Mouse (Mus musculus) hindbrain, embryonic 16.5 days (tissue): ENCODE data around the gene Lamtor2. TPM values are rescaled to one million over a fixed set of nuclear protein-coding genes. Genes with fewer than 3 reads are reported as not detected.

Experiments
- ATAC-seq: fragments of 200-750 bp; cut with Nextera tagmentation; 2 replicates; pipeline ENCODE4 v1.8.0; 2017; ENCODE audit warnings: moderate TSS enrichment, moderate library complexity
- H3K27ac ChIP-seq: fragments of 300-500 bp; sonication (generic); 2 replicates; pipeline ENCODE4 v1.5.1; 2014; ENCODE audit warnings: low read depth, mild to moderate bottlenecking, control low read depth, low read length, moderate library complexity
- H3K27me3 ChIP-seq: fragments of 300-500 bp; sonication (generic); replicated peaks from 2 replicates; pipeline ENCODE4 v1.6.1; 2014; ENCODE audit warnings: low read length; ENCODE audit not compliant: control insufficient read depth, insufficient read depth
- H3K36me3 ChIP-seq: fragments of 300-500 bp; sonication (generic); 2 replicates; pipeline ENCODE4 v1.6.1; 2014; ENCODE audit warnings: mild to moderate bottlenecking, low read length, moderate library complexity, mixed read lengths; ENCODE audit not compliant: control insufficient read depth, insufficient read depth
- H3K4me1 ChIP-seq: fragments of 300-500 bp; sonication (generic); 2 replicates; pipeline ENCODE4 v1.6.1; 2014; ENCODE audit warnings: low read depth, low read length; ENCODE audit not compliant: control insufficient read depth, insufficient read depth
- H3K4me2 ChIP-seq: fragments of 300-500 bp; sonication (generic); 2 replicates; pipeline ENCODE4 v1.6.1; 2014; ENCODE audit warnings: mild to moderate bottlenecking, low read length, control low read depth, moderate library complexity
- H3K4me3 ChIP-seq: fragments of 300-500 bp; sonication (generic); 2 replicates; pipeline ENCODE4 v1.5.1; 2014; ENCODE audit warnings: mild to moderate bottlenecking, low read length, control low read depth, moderate library complexity
- H3K9ac ChIP-seq: fragments of 300-500 bp; sonication (generic); 2 replicates; pipeline ENCODE4 v1.6.1; 2014; ENCODE audit warnings: low read depth, mild to moderate bottlenecking, control low read depth, low read length, moderate library complexity
- H3K9me3 ChIP-seq: fragments of 300-500 bp; sonication (generic); 2 replicates; pipeline ENCODE4 v1.6.1; 2014; ENCODE audit warnings: mild to moderate bottlenecking, low read length, moderate library complexity; ENCODE audit not compliant: control insufficient read depth
- WGBS: fragments of 180-500 bp; shearing (Covaris S2); extraction: QIAGEN DNeasy Blood & Tissue Kit; methylation state at CpG from one replicate; pipeline ENCODE4 v1.1.7; 2014; 5-methylcytosine and 5-hydroxymethylcytosine counted together
- polyA plus RNA-seq: library from polyadenylated mRNA; unstranded; fragments of >200 nt; fragmentation: Nextera tagmentation; extraction: Ambion mirVana; gene quantifications from 2 replicates; pipeline ENCODE4 v1.2.1, GENCODE M21; 2015

Lamtor2 gene
- polyA plus RNA-seq, 1 experiment from 2014 or later: 218 TPM

- Histone ChIP-seq H3K27ac (no peak overlapping the region), H3K27me3 (no peaks in the 10 kb centered on the region), H3K9ac (no peak overlapping the region), H3K36me3 (no peaks in the 10 kb centered on the region), H3K4me2 (no peak overlapping the region), H3K9me3 (no peaks in the 10 kb centered on the region), H3K4me1 (peaks cover 15% of the 10 kb centered on the region), H3K4me3 (no peak overlapping the region)
- WGBS: 89% methylated on average over 8 of the region's 8 CpGs
- no peak for ATAC-seq
Measured at GRCm38 (mm10) chr3:88523027-88523426, 29.8 kb downstream of the Lamtor2 start.

DNA sequence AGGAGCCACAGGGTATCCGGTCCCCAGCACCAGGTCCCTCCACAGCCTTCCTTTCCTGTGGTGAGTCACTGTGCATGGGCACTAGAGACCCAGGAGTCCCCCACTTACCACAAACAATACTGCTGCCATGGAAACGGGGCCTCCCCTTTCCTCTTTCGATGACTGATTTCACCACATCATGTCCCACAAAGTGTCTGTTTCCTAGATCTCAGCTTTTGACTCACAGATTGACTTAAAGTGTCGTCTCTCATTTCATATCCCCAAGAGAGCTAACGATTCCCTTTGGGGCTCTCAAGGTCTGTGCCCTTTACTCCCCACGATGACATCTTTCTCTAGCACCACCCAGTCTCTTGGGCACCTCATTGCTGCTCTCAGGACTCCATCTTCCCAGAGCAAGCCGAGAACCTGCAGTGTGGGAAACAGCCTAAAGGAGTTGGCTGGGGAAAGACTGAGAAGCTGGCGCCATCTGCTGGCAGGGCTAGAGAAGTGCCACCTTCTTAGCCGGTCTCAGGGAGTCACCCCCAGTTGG, 31.0 kb downstream of the Lamtor2 start:
- no peak overlapping the region for H3K4me2 ChIP-seq
- no peak overlapping the region for H3K4me3 ChIP-seq
- WGBS: 34% methylated on average over 9 of the region's 9 CpGs
- no peaks in the 10 kb centered on the region for H3K27me3 ChIP-seq
- 0 out of 2 replicates have a peak, but pooled peaks have one; percentile 13 for ATAC-seq
- H3K27ac ChIP-seq: no peak overlapping the region
- no peaks in the 10 kb centered on the region for H3K9me3 ChIP-seq
- no peak overlapping the region for H3K9ac ChIP-seq
- peaks cover 7% of the 10 kb centered on the region for H3K4me1 ChIP-seq
- no peaks in the 10 kb centered on the region for H3K36me3 ChIP-seq

GRCm38 (mm10) chr3:88521156-88521555, 31.7 kb downstream of the Lamtor2 start:
- H3K27ac ChIP-seq: no peak overlapping the region
- 87% methylated on average over 6 of the region's 6 CpGs for WGBS
- ATAC-seq: no peak

GRCm38 (mm10) chr3:88520078-88520477, 32.8 kb downstream of the Lamtor2 start:
- WGBS: 79% methylated on average over 2 of the region's 2 CpGs
- H3K4me3 ChIP-seq: no peak overlapping the region

More at GRCm38 (mm10) chr3:88521156-88521555, 31.7 kb downstream of the Lamtor2 start:
- Histone ChIP-seq H3K36me3 (no peaks in the 10 kb centered on the region), H3K9me3 (no peaks in the 10 kb centered on the region), H3K4me3 (no peak overlapping the region), H3K4me1 (peaks cover 4% of the 10 kb centered on the region), H3K4me2 (no peak overlapping the region), H3K9ac (no peak overlapping the region), H3K27me3 (no peaks in the 10 kb centered on the region)

DNA sequence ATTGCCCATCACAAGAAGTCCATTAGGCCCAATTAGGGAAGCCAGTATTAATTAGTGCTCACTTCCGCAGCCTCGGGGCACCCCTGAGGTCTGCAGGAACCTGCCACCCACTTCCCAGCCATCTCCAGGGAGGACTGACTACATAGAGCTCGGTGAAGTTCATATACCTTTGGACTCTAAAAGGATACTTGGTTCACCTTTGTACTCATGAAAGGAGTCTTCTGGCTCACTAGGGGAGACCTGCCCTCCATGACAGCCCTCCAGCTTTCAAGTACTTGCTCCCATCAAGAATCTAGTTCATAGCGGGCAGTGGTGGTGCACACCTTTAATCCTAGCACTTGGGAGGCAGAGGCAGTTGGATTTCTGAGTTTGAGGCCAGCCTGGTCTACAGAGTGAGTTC, 34.5 kb downstream of the Lamtor2 start:
- Histone ChIP-seq H3K4me2 (no peak overlapping the region), H3K27ac (no peak overlapping the region), H3K36me3 (no peaks in the 10 kb centered on the region), H3K9ac (no peak overlapping the region), H3K9me3 (no peaks in the 10 kb centered on the region), H3K4me3 (no peak overlapping the region), H3K4me1 (no peaks in the 10 kb centered on the region), H3K27me3 (no peaks in the 10 kb centered on the region)
- no peak for ATAC-seq
- 87% methylated on average over 4 of the region's 4 CpGs for WGBS

More at GRCm38 (mm10) chr3:88520078-88520477, 32.8 kb downstream of the Lamtor2 start:
- Histone ChIP-seq H3K9ac (no peak overlapping the region), H3K4me2 (no peak overlapping the region), H3K9me3 (no peaks in the 10 kb centered on the region), H3K4me1 (no peaks in the 10 kb centered on the region), H3K27me3 (no peaks in the 10 kb centered on the region), H3K27ac (no peak overlapping the region), H3K36me3 (no peaks in the 10 kb centered on the region)
- ATAC-seq: no peak

DNA sequence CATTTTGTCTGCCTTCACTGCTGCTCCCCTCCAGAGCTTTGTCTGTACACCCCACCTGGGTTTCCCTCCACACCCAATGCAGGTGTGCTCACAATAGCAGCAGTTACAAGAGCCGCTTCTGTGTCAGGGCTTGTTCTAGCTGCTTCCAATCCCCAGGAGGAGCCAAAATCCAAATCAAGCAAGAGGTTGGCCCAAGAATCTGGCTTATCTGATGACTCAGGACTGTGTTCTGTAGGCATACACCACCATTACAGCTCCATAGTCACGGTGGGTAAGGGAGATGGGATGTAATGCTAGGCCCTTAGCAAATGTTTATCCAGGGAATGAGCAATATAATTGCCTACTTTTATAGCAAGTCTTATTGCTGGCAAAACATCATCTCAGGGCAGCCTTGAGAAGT, 36.5 kb downstream of the Lamtor2 start:
- ATAC-seq: no peak
- H3K27ac ChIP-seq: no peak overlapping the region
- H3K4me2 ChIP-seq: no peak overlapping the region
- no peaks in the 10 kb centered on the region for H3K27me3 ChIP-seq
- 79% methylated on average over 2 of the region's 2 CpGs for WGBS
- no peak overlapping the region for H3K9ac ChIP-seq
- peaks cover 6% of the 10 kb centered on the region; the same call in 1 of the 2 replicates for H3K4me1 ChIP-seq
- H3K9me3 ChIP-seq: no peaks in the 10 kb centered on the region
- H3K36me3 ChIP-seq: no peaks in the 10 kb centered on the region
- H3K4me3 ChIP-seq: no peak overlapping the region

DNA sequence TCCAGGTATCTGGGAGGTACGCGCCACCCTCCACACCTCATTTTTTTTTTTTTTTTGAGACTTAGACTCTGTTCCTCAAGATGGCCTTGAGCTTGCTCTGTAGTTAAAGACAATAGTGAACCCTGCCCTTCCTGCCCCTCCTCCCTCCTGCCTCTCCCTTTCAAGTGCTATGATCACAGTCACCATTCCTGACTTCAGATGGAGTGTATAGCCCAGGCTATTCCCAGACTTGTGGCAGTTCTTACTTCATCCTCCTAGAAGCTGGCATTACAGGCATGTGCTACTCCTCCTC, 37.8 kb downstream of the Lamtor2 start:
- H3K4me3 ChIP-seq: no peak overlapping the region
- no peak overlapping the region for H3K4me2 ChIP-seq
- 100% methylated on average over 2 of the region's 2 CpGs for WGBS

DNA sequence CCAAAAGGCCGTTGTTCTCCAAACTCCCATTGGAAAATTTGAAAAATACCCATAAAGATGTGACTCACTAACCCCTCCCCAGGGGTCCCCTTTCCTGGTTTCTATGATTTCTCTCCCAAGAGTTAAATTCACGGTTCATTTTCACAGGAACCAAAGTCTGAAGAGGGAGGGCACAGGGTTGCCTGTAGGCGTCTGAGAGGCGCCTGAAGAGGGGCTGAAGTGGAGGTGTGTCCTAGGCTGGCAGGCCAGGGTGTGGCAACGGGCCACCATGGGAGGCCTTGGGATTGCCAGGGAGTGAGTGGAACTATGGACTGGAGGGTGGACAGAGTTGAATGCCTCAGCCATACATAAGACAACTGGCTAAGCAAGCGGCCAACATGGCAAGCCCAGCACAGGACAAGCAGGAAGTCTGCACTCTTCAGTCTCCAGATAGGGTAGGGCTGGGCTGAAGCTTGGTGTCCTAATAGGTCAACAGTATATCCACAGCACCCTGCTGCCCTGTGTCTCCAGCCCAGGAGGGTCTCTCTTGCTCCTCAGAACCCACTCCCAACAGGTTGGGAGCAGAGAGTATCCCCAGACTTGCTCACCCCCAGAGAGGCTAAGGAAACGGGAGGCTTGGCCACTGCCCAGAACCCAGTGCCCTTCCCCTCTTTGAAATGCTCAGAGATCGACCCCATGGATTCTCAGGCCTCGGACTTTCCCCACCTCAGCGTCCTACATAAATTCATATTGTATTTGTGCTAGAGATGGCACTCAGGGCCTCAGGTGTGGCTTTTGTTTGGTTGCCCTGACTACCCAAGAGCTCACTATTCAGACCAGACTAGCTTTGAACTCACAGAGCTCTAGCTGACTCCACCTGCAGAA, 38.4 kb downstream of the Lamtor2 start:
- Histone ChIP-seq H3K9ac (no peak overlapping the region), H3K27me3 (no peaks in the 10 kb centered on the region), H3K27ac (no peak overlapping the region), H3K4me1 (peaks cover 18% of the 10 kb centered on the region), H3K36me3 (no peaks in the 10 kb centered on the region), H3K4me2 (no peak overlapping the region), H3K4me3 (no peak overlapping the region), H3K9me3 (no peaks in the 10 kb centered on the region)
- ATAC-seq: no peak
- WGBS: 84% methylated on average over 10 of the region's 10 CpGs

More for the DNA sequence above, 37.8 kb downstream of the Lamtor2 start:
- H3K36me3 ChIP-seq: no peaks in the 10 kb centered on the region
- no peak overlapping the region for H3K9ac ChIP-seq
- H3K27me3 ChIP-seq: no peaks in the 10 kb centered on the region
- ATAC-seq: no peak
- H3K9me3 ChIP-seq: no peaks in the 10 kb centered on the region
- peaks cover 12% of the 10 kb centered on the region for H3K4me1 ChIP-seq
- no peak overlapping the region for H3K27ac ChIP-seq

GRCm38 (mm10) chr3:88513546-88514115, 39.2 kb downstream of the Lamtor2 start:
- no peak overlapping the region for H3K4me3 ChIP-seq
- no peaks in the 10 kb centered on the region for H3K27me3 ChIP-seq
- no peak overlapping the region for H3K27ac ChIP-seq
- 82% methylated on average over 7 of the region's 7 CpGs for WGBS
- H3K9ac ChIP-seq: no peak overlapping the region
- H3K4me2 ChIP-seq: no peak overlapping the region
- no peaks in the 10 kb centered on the region for H3K36me3 ChIP-seq
- H3K9me3 ChIP-seq: no peaks in the 10 kb centered on the region
- H3K4me1 ChIP-seq: peaks cover 21% of the 10 kb centered on the region
- no peak for ATAC-seq
